ENCODE assay signal across 33 mouse cellular contexts in the genomic region with DNA sequence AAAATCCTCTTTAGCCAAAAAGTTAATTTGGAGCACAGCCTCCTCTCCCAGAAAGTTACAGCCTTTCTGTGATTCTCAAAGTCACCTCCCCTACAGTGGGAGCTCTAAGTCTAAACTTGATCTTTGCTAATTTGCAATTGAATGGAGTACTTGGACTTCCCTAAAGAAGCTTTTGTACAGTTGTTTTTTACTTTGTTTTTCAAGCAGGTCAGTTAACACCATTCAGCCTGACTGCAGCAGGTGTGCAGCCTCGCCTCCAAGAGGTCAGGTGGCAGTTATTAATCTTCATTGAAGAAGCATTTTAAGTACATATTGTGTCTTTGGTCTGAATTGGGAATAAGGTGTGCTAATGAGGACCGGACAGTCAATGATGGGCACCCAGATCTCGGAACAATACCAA. TPM values are rescaled to one million over a fixed set of nuclear protein-coding genes. Genes with fewer than 3 reads are reported as not detected.
"Had no signal": no experiment of that assay in that cellular context is flagged by ENCODE, and none has a peak within 500 bp of the region (broad histone marks: within the 10 kb centered on the region; RNA-seq: fewer than 3 reads in every experiment).

No protein-coding gene starts in this region.

RNA-seq across cellular contexts. Expression of a gene that starts 3.0 kb away (rescaled TPM):
- total RNA-seq: common myeloid progenitor, adult 5-6 weeks; forebrain, postnatal 0 days; gastrocnemius, adult 18-20 months; gastrocnemius, adult 2 months; gastrocnemius, adult 8-10 months; gastrocnemius, postnatal 10 days; gastrocnemius, postnatal 14 days; gastrocnemius, postnatal 25 days; gastrocnemius, postnatal 36 days; gastrocnemius, postnatal 4 days; granulocyte monocyte progenitor cell, adult 5-6 weeks; heart, adult 18-20 months; heart, adult 2 months; heart, adult 8-10 months had no signal
- polyA plus RNA-seq: cortical plate, adult 2 months; embryonic facial prominence, embryonic 10.5 days; embryonic facial prominence, embryonic 11.5 days; embryonic facial prominence, embryonic 12.5 days; embryonic facial prominence, embryonic 13.5 days; embryonic facial prominence, embryonic 14.5 days; embryonic facial prominence, embryonic 15.5 days; erythroblast, embryonic 14.5 days; forebrain, embryonic 10.5 days; forebrain, embryonic 11.5 days; forebrain, embryonic 12.5 days; forebrain, embryonic 13.5 days; forebrain, embryonic 14.5 days; forebrain, embryonic 15.5 days; forebrain, embryonic 16.5 days; forebrain, postnatal 0 days; frontal cortex, adult 2 months; gonadal fat pad, adult 2 months; heart, adult 2 months; heart, embryonic 10.5 days; heart, embryonic 11.5 days had no signal
